Mouse (Mus musculus): Measurements from ENCODE around the gene Rsbn1. TPM values are rescaled to one million over a fixed set of nuclear protein-coding genes. Genes with fewer than 3 reads are reported as not detected.

Rsbn1 gene
- polyA plus RNA-seq, 1 experiment from 2014 or later = 22.3 TPM

- Histone ChIP-seq H3K9ac (ENCODE audit: low read length) (peak overlapping the region; percentile 81), H3K27ac (ENCODE audit: low read depth, low read length) (peak overlapping the region; percentile 96), H3K4me3 (ENCODE audit: low read depth, low read length) (peak overlapping the region; percentile 77), H3K4me2 (ENCODE audit: low read depth) (peak overlapping the region; percentile 48), H3K36me3 (ENCODE audit: control insufficient read depth, insufficient read depth, low read length) (0 out of 2 replicates have a peak, but pooled peaks cover 2% of the 10 kb centered on the region), H3K27me3 (ENCODE audit: control insufficient read depth, insufficient read depth, low read length) (no peaks in the 10 kb centered on the region), H3K4me1 (ENCODE audit: control insufficient read depth, insufficient read depth, low read length) (0 out of 2 replicates have a peak, but pooled peaks cover 3% of the 10 kb centered on the region), H3K9me3 (ENCODE audit: control insufficient read depth, low read length) (no peaks in the 10 kb centered on the region)
- under 1% methylated on average over 24 of the region's 24 CpGs for WGBS
- ATAC-seq (ENCODE audit: insufficient read depth, low FRiP score, low TSS enrichment) (peak; percentile 79), DNase-seq (ENCODE audit: low spot score) (no peak)
Measured at GRCm38 (mm10) chr3:103968701-103969100, 54.8 kb downstream of the Rsbn1 start.

GRCm38 (mm10) chr3:103971157-103971556, 57.2 kb downstream of the Rsbn1 start:
- no peaks in the 10 kb centered on the region for H3K9me3 ChIP-seq (ENCODE audit: control insufficient read depth, low read length)
- no peak overlapping the region for H3K4me2 ChIP-seq (ENCODE audit: low read depth)
- no peak for DNase-seq (ENCODE audit: low spot score)
- H3K36me3 ChIP-seq (ENCODE audit: control insufficient read depth, insufficient read depth, low read length) = 0 out of 2 replicates have a peak, but pooled peaks cover 2% of the 10 kb centered on the region
- H3K9ac ChIP-seq (ENCODE audit: low read length) = no peak overlapping the region
- H3K4me3 ChIP-seq (ENCODE audit: low read depth, low read length) = no peak overlapping the region
- H3K4me1 ChIP-seq (ENCODE audit: control insufficient read depth, insufficient read depth, low read length) = 0 out of 2 replicates have a peak, but pooled peaks cover 3% of the 10 kb centered on the region
- H3K27me3 ChIP-seq (ENCODE audit: control insufficient read depth, insufficient read depth, low read length) = no peaks in the 10 kb centered on the region
- ATAC-seq (ENCODE audit: insufficient read depth, low FRiP score, low TSS enrichment) = no peak
- no peak overlapping the region for H3K27ac ChIP-seq (ENCODE audit: low read depth, low read length)
- WGBS = 94% methylated on average over 2 of the region's 2 CpGs

- H3K36me3 ChIP-seq (ENCODE audit: control insufficient read depth, insufficient read depth, low read length) = peaks cover 2% of the 10 kb centered on the region; the same call in 1 of the 2 replicates
- H3K4me3 ChIP-seq (ENCODE audit: low read depth, low read length) = no peak overlapping the region
Measured at GRCm38 (mm10) chr3:103984556-103984955, 70.6 kb downstream of the Rsbn1 start.

GRCm38 (mm10) chr3:103985194-103985593, 71.3 kb downstream of the Rsbn1 start:
- Histone ChIP-seq H3K9me3 (ENCODE audit: control insufficient read depth, low read length) (no peaks in the 10 kb centered on the region), H3K36me3 (ENCODE audit: control insufficient read depth, insufficient read depth, low read length) (peaks cover 2% of the 10 kb centered on the region; the same call in 1 of the 2 replicates), H3K9ac (ENCODE audit: low read length) (no peak overlapping the region), H3K4me3 (ENCODE audit: low read depth, low read length) (no peak overlapping the region), H3K4me1 (ENCODE audit: control insufficient read depth, insufficient read depth, low read length) (no peaks in the 10 kb centered on the region), H3K27ac (ENCODE audit: low read depth, low read length) (no peak overlapping the region), H3K4me2 (ENCODE audit: low read depth) (no peak overlapping the region), H3K27me3 (ENCODE audit: control insufficient read depth, insufficient read depth, low read length) (no peaks in the 10 kb centered on the region)
- 94% methylated on average over 2 of the region's 2 CpGs for whole genome bisulfite sequencing
- DNase-seq (ENCODE audit: low spot score) (no peak), ATAC-seq (ENCODE audit: insufficient read depth, low FRiP score, low TSS enrichment) (no peak)

More at GRCm38 (mm10) chr3:103984556-103984955, 70.6 kb downstream of the Rsbn1 start:
- no peak overlapping the region for H3K9ac ChIP-seq (ENCODE audit: low read length)
- no peak overlapping the region for H3K27ac ChIP-seq (ENCODE audit: low read depth, low read length)
- H3K4me2 ChIP-seq (ENCODE audit: low read depth) = no peak overlapping the region
- WGBS = 86% methylated on average over 4 of the region's 4 CpGs
- no peak for DNase-seq (ENCODE audit: low spot score)
- no peaks in the 10 kb centered on the region for H3K27me3 ChIP-seq (ENCODE audit: control insufficient read depth, insufficient read depth, low read length)
- no peaks in the 10 kb centered on the region for H3K4me1 ChIP-seq (ENCODE audit: control insufficient read depth, insufficient read depth, low read length)
- no peaks in the 10 kb centered on the region for H3K9me3 ChIP-seq (ENCODE audit: control insufficient read depth, low read length)
- ATAC-seq (ENCODE audit: insufficient read depth, low FRiP score, low TSS enrichment) = no peak

- no peak overlapping the region for H3K27ac ChIP-seq (ENCODE audit: low read depth, low read length)
- no peak overlapping the region for H3K4me3 ChIP-seq (ENCODE audit: low read depth, low read length)
- ATAC-seq (ENCODE audit: insufficient read depth, low FRiP score, low TSS enrichment) = no peak
- no peak overlapping the region for H3K4me2 ChIP-seq (ENCODE audit: low read depth)
- no peaks in the 10 kb centered on the region for H3K9me3 ChIP-seq (ENCODE audit: control insufficient read depth, low read length)
- no peaks in the 10 kb centered on the region for H3K4me1 ChIP-seq (ENCODE audit: control insufficient read depth, insufficient read depth, low read length)
- whole genome bisulfite sequencing = 71% methylated on average over 5 of the region's 5 CpGs
- peaks cover 8% of the 10 kb centered on the region for H3K36me3 ChIP-seq (ENCODE audit: control insufficient read depth, insufficient read depth, low read length)
- no peak for DNase-seq (ENCODE audit: low spot score)
- H3K27me3 ChIP-seq (ENCODE audit: control insufficient read depth, insufficient read depth, low read length) = no peaks in the 10 kb centered on the region
- H3K9ac ChIP-seq (ENCODE audit: low read length) = no peak overlapping the region
Measured at GRCm38 (mm10) chr3:103987831-103988432, 74.0 kb downstream of the Rsbn1 start.

GRCm38 (mm10) chr3:103989352-103989751, 75.4 kb downstream of the Rsbn1 start:
- Histone ChIP-seq H3K27me3 (ENCODE audit: control insufficient read depth, insufficient read depth, low read length) (no peaks in the 10 kb centered on the region), H3K36me3 (ENCODE audit: control insufficient read depth, insufficient read depth, low read length) (peaks cover 8% of the 10 kb centered on the region), H3K4me2 (ENCODE audit: low read depth) (no peak overlapping the region), H3K9ac (ENCODE audit: low read length) (no peak overlapping the region), H3K27ac (ENCODE audit: low read depth, low read length) (no peak overlapping the region), H3K4me1 (ENCODE audit: control insufficient read depth, insufficient read depth, low read length) (no peaks in the 10 kb centered on the region), H3K4me3 (ENCODE audit: low read depth, low read length) (no peak overlapping the region), H3K9me3 (ENCODE audit: control insufficient read depth, low read length) (no peaks in the 10 kb centered on the region)
- ATAC-seq (ENCODE audit: insufficient read depth, low FRiP score, low TSS enrichment) = no peak
- WGBS = 97% methylated on average over 4 of the region's 4 CpGs
- no peak for DNase-seq (ENCODE audit: low spot score)

- H3K4me2 ChIP-seq (ENCODE audit: low read depth) = no peak overlapping the region
- peaks cover 9% of the 10 kb centered on the region for H3K36me3 ChIP-seq (ENCODE audit: control insufficient read depth, insufficient read depth, low read length)
- H3K27me3 ChIP-seq (ENCODE audit: control insufficient read depth, insufficient read depth, low read length) = no peaks in the 10 kb centered on the region
- WGBS = 95% methylated on average over 3 of the region's 3 CpGs
- H3K4me1 ChIP-seq (ENCODE audit: control insufficient read depth, insufficient read depth, low read length) = no peaks in the 10 kb centered on the region
- H3K9ac ChIP-seq (ENCODE audit: low read length) = no peak overlapping the region
- H3K4me3 ChIP-seq (ENCODE audit: low read depth, low read length) = no peak overlapping the region
- no peak for DNase-seq (ENCODE audit: low spot score)
- ATAC-seq (ENCODE audit: insufficient read depth, low FRiP score, low TSS enrichment) = no peak
- no peak overlapping the region for H3K27ac ChIP-seq (ENCODE audit: low read depth, low read length)
- no peaks in the 10 kb centered on the region for H3K9me3 ChIP-seq (ENCODE audit: control insufficient read depth, low read length)
Measured at GRCm38 (mm10) chr3:103991271-103991670, 77.4 kb downstream of the Rsbn1 start.

GRCm38 (mm10) chr3:103998724-103999123, 84.8 kb downstream of the Rsbn1 start:
- no peak overlapping the region for H3K4me3 ChIP-seq (ENCODE audit: low read depth, low read length)
- peaks cover 5% of the 10 kb centered on the region for H3K36me3 ChIP-seq (ENCODE audit: control insufficient read depth, insufficient read depth, low read length)
- no peaks in the 10 kb centered on the region for H3K4me1 ChIP-seq (ENCODE audit: control insufficient read depth, insufficient read depth, low read length)
- no peak for DNase-seq (ENCODE audit: low spot score)
- no peak overlapping the region for H3K27ac ChIP-seq (ENCODE audit: low read depth, low read length)
- no peak overlapping the region for H3K4me2 ChIP-seq (ENCODE audit: low read depth)
- ATAC-seq (ENCODE audit: insufficient read depth, low FRiP score, low TSS enrichment) = no peak
- H3K9ac ChIP-seq (ENCODE audit: low read length) = no peak overlapping the region
- H3K27me3 ChIP-seq (ENCODE audit: control insufficient read depth, insufficient read depth, low read length) = no peaks in the 10 kb centered on the region
- WGBS = 92% methylated on average over 4 of the region's 4 CpGs
- no peaks in the 10 kb centered on the region for H3K9me3 ChIP-seq (ENCODE audit: control insufficient read depth, low read length)

GRCm38 (mm10) chr3:104006896-104007466, 93.1 kb downstream of the Rsbn1 start:
- WGBS = 90% methylated on average over 8 of the region's 8 CpGs
- Histone ChIP-seq H3K4me2 (ENCODE audit: low read depth) (no peak overlapping the region), H3K27ac (ENCODE audit: low read depth, low read length) (no peak overlapping the region), H3K4me3 (ENCODE audit: low read depth, low read length) (no peak overlapping the region), H3K9ac (ENCODE audit: low read length) (no peak overlapping the region), H3K27me3 (ENCODE audit: control insufficient read depth, insufficient read depth, low read length) (no peaks in the 10 kb centered on the region), H3K4me1 (ENCODE audit: control insufficient read depth, insufficient read depth, low read length) (no peaks in the 10 kb centered on the region), H3K36me3 (ENCODE audit: control insufficient read depth, insufficient read depth, low read length) (peaks cover 5% of the 10 kb centered on the region; the same call in 1 of the 2 replicates), H3K9me3 (ENCODE audit: control insufficient read depth, low read length) (no peaks in the 10 kb centered on the region)
- DNase-seq (ENCODE audit: low spot score) = no peak
- ATAC-seq (ENCODE audit: insufficient read depth, low FRiP score, low TSS enrichment) = no peak

Data from neural tube, embryonic 11.5 days (tissue).